Comparison of ENCODE assay signal across 8 mouse cellular contexts in genomic region chr12:108651053-108651660, GRCm38 (mm10). TPM values are rescaled to one million over a fixed set of nuclear protein-coding genes. Genes with fewer than 3 reads are reported as not detected.
DNase-seq lines count a peak whose midpoint lies in the region; ATAC-seq and TF ChIP-seq lines count a peak whose summit lies in the region.

No protein-coding gene starts in this region.

- no peak overlapping the region for H3K4me2 ChIP-seq in midbrain, postnatal 0 days (ENCODE audit: low read depth, low read length, poor library complexity, severe bottlenecking)
- no peak overlapping the region for H3K4me2 ChIP-seq in midbrain, embryonic 15.5 days

- H3K27me3 ChIP-seq in midbrain, postnatal 0 days (ENCODE audit: insufficient read depth, low read length) = no peaks in the 10 kb centered on the region
- no peaks in the 10 kb centered on the region for H3K27me3 ChIP-seq in midbrain, embryonic 15.5 days (replicated peaks)

- H3K4me1 ChIP-seq in midbrain, postnatal 0 days (ENCODE audit: insufficient read depth, low read length) = no peaks in the 10 kb centered on the region
- no peaks in the 10 kb centered on the region for H3K4me1 ChIP-seq in midbrain, embryonic 15.5 days

- DNase-seq in adrenal gland, postnatal 36 days = peak; percentile 36 to 45
- no peak for DNase-seq in adrenal gland, adult (ENCODE audit: inconsistent age in 2 of 2, low spot score in 1 of 2)
- peak; percentile 33 for DNase-seq in midbrain, postnatal 0 days (ENCODE audit: low spot score)
- peak; percentile 79 for DNase-seq in kidney, postnatal 10 days
- DNase-seq in naive thymus-derived CD4-positive, alpha-beta T cell, adult 2 months (ENCODE audit: low read depth) = peak; percentile 59
- no peak for DNase-seq in testis, postnatal 10 days (ENCODE audit: low spot score)

- no peak overlapping the region for H3K27ac ChIP-seq in midbrain, postnatal 0 days (ENCODE audit: low read depth, low read length)
- H3K27ac ChIP-seq in midbrain, embryonic 15.5 days = no peak overlapping the region

- TF ChIP-seq CTCF in midbrain, postnatal 0 days (IDR thresholded peaks at IDR 0.05) = no peak

- H3K9me3 ChIP-seq in midbrain, postnatal 0 days (ENCODE audit: low read length) = no peaks in the 10 kb centered on the region
- H3K9me3 ChIP-seq in midbrain, embryonic 15.5 days = no peaks in the 10 kb centered on the region

- no peak for ATAC-seq in midbrain, postnatal 0 days (ENCODE audit: low FRiP score)
- no peak for ATAC-seq in midbrain, embryonic 15.5 days (replicated peaks)
- ATAC-seq in inflammation-experienced regulatory T-cells, adult 6 months = no peak

- no peak overlapping the region for H3K4me3 ChIP-seq in midbrain, postnatal 0 days (ENCODE audit: low read depth, low read length)
- no peak overlapping the region for H3K4me3 ChIP-seq in midbrain, embryonic 15.5 days

- peaks cover 52% of the 10 kb centered on the region for H3K36me3 ChIP-seq in midbrain, postnatal 0 days (ENCODE audit: insufficient read depth, low read length)
- peaks cover 38% of the 10 kb centered on the region for H3K36me3 ChIP-seq in midbrain, embryonic 15.5 days (replicated peaks)

- H3K9ac ChIP-seq in midbrain, postnatal 0 days (replicated peaks; ENCODE audit: low read length, poor library complexity, severe bottlenecking) = no peak overlapping the region
- H3K9ac ChIP-seq in midbrain, embryonic 15.5 days = no peak overlapping the region

- 27% methylated on average over 7 of the region's 7 CpGs for WGBS in midbrain, postnatal 0 days
- WGBS in midbrain, embryonic 15.5 days = 45% methylated on average over 7 of the region's 7 CpGs

RNA-seq across cellular contexts. Expression of gene Degs2, which starts 51.0 kb away (rescaled TPM):
- total RNA-seq in adrenal gland, postnatal 36 days (2021) = under 1 TPM in 1 of 2 experiments, not detected in 1; 0.23 TPM
- total RNA-seq in midbrain, postnatal 0 days (2014; rRNA removed) = 0.71 and 2.1 TPM in 2 replicates
- polyA plus RNA-seq in midbrain, postnatal 0 days (2015; fragmentation: Nextera tagmentation; extraction: Ambion mirVana) = 1.1 and 1.4 TPM in 2 replicates
- polyA plus RNA-seq in midbrain, embryonic 15.5 days (2015; fragmentation: Nextera tagmentation; extraction: Ambion mirVana) = 3.2 and 3.4 TPM in 2 replicates
- 1 to 10 TPM; 2.1 to 9.6 (median 8.8) TPM for polyA plus RNA-seq in inflammation-experienced regulatory T-cells, adult 6 months (2017; shearing (Covaris generic))

Comparison
In these comparisons a context has a peak if more than half of its experiments do, and no peak if none do; other contexts are left out.
1. DNase-seq: peak in adrenal gland, postnatal 36 days (2 of 2), midbrain, postnatal 0 days (single experiment), kidney, postnatal 10 days (single experiment) and naive thymus-derived CD4-positive, alpha-beta T cell, adult 2 months (single experiment); none in adrenal gland, adult (0 of 2) and testis, postnatal 10 days (single experiment).